ENCODE assay signal across 10 mouse cellular contexts in genomic region chr19:3928779-3929178, GRCm38 (mm10). TPM values are rescaled to one million over a fixed set of nuclear protein-coding genes. Genes with fewer than 3 reads are reported as not detected.
DNase-seq lines count a peak whose midpoint lies in the region; ATAC-seq lines count a peak whose summit lies in the region.
"Had no signal": no experiment of that assay in that cellular context is flagged by ENCODE, and none has a peak within 500 bp of the region (broad histone marks: within the 10 kb centered on the region; RNA-seq: fewer than 3 reads in every experiment).

No protein-coding gene starts in this region.

- no peak for DNase-seq in heart, adult 8-10 months (ENCODE audit: low spot score)
- peak; percentile 76 for DNase-seq in midbrain, embryonic 11.5 days (ENCODE audit: low spot score, missing footprints)
- no peak for DNase-seq in urinary bladder, postnatal 25 days (ENCODE audit: low spot score)
- no peak for DNase-seq in adrenal gland, postnatal 4 days (ENCODE audit: low spot score in 2 of 2)

- no peak overlapping the region for H3K9ac ChIP-seq in heart, embryonic 14.5 days (ENCODE audit: low read length)
- no peak overlapping the region for H3K9ac ChIP-seq in midbrain, embryonic 11.5 days (ENCODE audit: low read length)
- H3K9ac ChIP-seq in midbrain, embryonic 16.5 days (ENCODE audit: low read depth, low read length), result no peak overlapping the region
- no peak overlapping the region for H3K9ac ChIP-seq in intestine, embryonic 16.5 days (ENCODE audit: low read depth, low read length)
- H3K9ac ChIP-seq in stomach, embryonic 15.5 days, result no peak overlapping the region

- H3K36me3 ChIP-seq in heart, embryonic 14.5 days (ENCODE audit: control insufficient read depth, insufficient read depth, low read length), result no peaks in the 10 kb centered on the region
- H3K36me3 ChIP-seq in midbrain, embryonic 11.5 days (ENCODE audit: control insufficient read depth, insufficient read depth, low read length), result no peaks in the 10 kb centered on the region
- no peaks in the 10 kb centered on the region for H3K36me3 ChIP-seq in midbrain, embryonic 16.5 days (ENCODE audit: control insufficient read depth, insufficient read depth, low read length)
- no peaks in the 10 kb centered on the region for H3K36me3 ChIP-seq in intestine, embryonic 16.5 days (ENCODE audit: control insufficient read depth, insufficient read depth, low read length)
- no peaks in the 10 kb centered on the region for H3K36me3 ChIP-seq in stomach, embryonic 15.5 days

- peak overlapping the region; percentile 69 to 78 for H3K27ac ChIP-seq in heart, embryonic 14.5 days (replicated peaks in 1 of 2; ENCODE audit: control insufficient read depth in 1 of 2, insufficient read depth in 1 of 2, low read depth in 2 of 2, low read length in 2 of 2)
- no peak overlapping the region for H3K27ac ChIP-seq in midbrain, embryonic 11.5 days (ENCODE audit: low read depth, low read length)
- no peak overlapping the region for H3K27ac ChIP-seq in midbrain, embryonic 16.5 days (ENCODE audit: low read length)
- H3K27ac ChIP-seq in intestine, embryonic 16.5 days (ENCODE audit: low read length), result peak overlapping the region; percentile 75
- peak overlapping the region; percentile 73 for H3K27ac ChIP-seq in stomach, embryonic 15.5 days

- WGBS in heart, embryonic 14.5 days, result 81% methylated on average over 4 of the region's 4 CpGs
- 77% methylated on average over 4 of the region's 4 CpGs for WGBS in midbrain, embryonic 11.5 days
- 79% methylated on average over 4 of the region's 4 CpGs for WGBS in midbrain, embryonic 16.5 days
- 76% methylated on average over 4 of the region's 4 CpGs for WGBS in intestine, embryonic 16.5 days
- 78% methylated on average over 4 of the region's 4 CpGs for WGBS in stomach, embryonic 15.5 days

- no peaks in the 10 kb centered on the region for H3K27me3 ChIP-seq in heart, embryonic 14.5 days (ENCODE audit: control insufficient read depth, insufficient read depth, low read length)
- no peaks in the 10 kb centered on the region for H3K27me3 ChIP-seq in midbrain, embryonic 11.5 days (ENCODE audit: control insufficient read depth, insufficient read depth, low read length)
- no peaks in the 10 kb centered on the region for H3K27me3 ChIP-seq in midbrain, embryonic 16.5 days (ENCODE audit: control insufficient read depth, insufficient read depth, low read depth, low read length)
- no peaks in the 10 kb centered on the region for H3K27me3 ChIP-seq in intestine, embryonic 16.5 days (replicated peaks; ENCODE audit: control insufficient read depth, insufficient read depth, low read length)
- H3K27me3 ChIP-seq in stomach, embryonic 15.5 days (replicated peaks), result no peaks in the 10 kb centered on the region

- no peak for ATAC-seq in heart, embryonic 14.5 days (ENCODE audit: insufficient number of reproducible peaks, insufficient read depth, low FRiP score, low read depth)
- no peak for ATAC-seq in midbrain, embryonic 11.5 days (ENCODE audit: low FRiP score)
- ATAC-seq in midbrain, embryonic 16.5 days, result no peak
- no peak for ATAC-seq in intestine, embryonic 16.5 days
- ATAC-seq in stomach, embryonic 15.5 days (ENCODE audit: insufficient read depth, low FRiP score, low read depth), result no peak

- H3K4me3 ChIP-seq in heart, embryonic 14.5 days (ENCODE audit: control insufficient read depth in 1 of 2, insufficient read depth in 1 of 2, low read depth in 1 of 2, low read length in 2 of 2), result no peak overlapping the region
- H3K4me3 ChIP-seq in midbrain, embryonic 11.5 days (ENCODE audit: low read depth, low read length), result no peak overlapping the region
- H3K4me3 ChIP-seq in midbrain, embryonic 16.5 days (ENCODE audit: low read depth, low read length), result no peak overlapping the region
- H3K4me3 ChIP-seq in intestine, embryonic 16.5 days (ENCODE audit: low read length), result no peak overlapping the region
- no peak overlapping the region for H3K4me3 ChIP-seq in stomach, embryonic 15.5 days (replicated peaks)
- H3K4me3 ChIP-seq: erythroblast, embryonic 14.5 days had no signal

- peaks cover 29% of the 10 kb centered on the region in 2 experiments for H3K4me1 ChIP-seq in heart, embryonic 14.5 days (ENCODE audit: control insufficient read depth in 2 of 2, insufficient read depth in 2 of 2, low read length in 2 of 2)
- no peaks in the 10 kb centered on the region for H3K4me1 ChIP-seq in midbrain, embryonic 11.5 days (ENCODE audit: control insufficient read depth, insufficient read depth, low read length)
- H3K4me1 ChIP-seq in midbrain, embryonic 16.5 days (ENCODE audit: control insufficient read depth, insufficient read depth, low read length), result peaks cover 2% of the 10 kb centered on the region; the same call in 1 of the 2 replicates
- peaks cover 20% of the 10 kb centered on the region for H3K4me1 ChIP-seq in intestine, embryonic 16.5 days (ENCODE audit: control insufficient read depth, insufficient read depth, low read length)
- peaks cover 25% of the 10 kb centered on the region for H3K4me1 ChIP-seq in stomach, embryonic 15.5 days

- no peak overlapping the region for H3K4me2 ChIP-seq in heart, embryonic 14.5 days (ENCODE audit: low read length)
- no peak overlapping the region for H3K4me2 ChIP-seq in midbrain, embryonic 11.5 days
- H3K4me2 ChIP-seq in midbrain, embryonic 16.5 days (ENCODE audit: low read length), result no peak overlapping the region
- H3K4me2 ChIP-seq in intestine, embryonic 16.5 days (ENCODE audit: low read depth, low read length), result no peak overlapping the region
- H3K4me2 ChIP-seq in stomach, embryonic 15.5 days, result no peak overlapping the region

- H3K9me3 ChIP-seq in heart, embryonic 14.5 days (ENCODE audit: control insufficient read depth, low read length), result no peaks in the 10 kb centered on the region
- no peaks in the 10 kb centered on the region for H3K9me3 ChIP-seq in midbrain, embryonic 11.5 days (ENCODE audit: control insufficient read depth, low read length)
- no peaks in the 10 kb centered on the region for H3K9me3 ChIP-seq in midbrain, embryonic 16.5 days (replicated peaks; ENCODE audit: control insufficient read depth, low read length, poor library complexity, severe bottlenecking)
- H3K9me3 ChIP-seq in intestine, embryonic 16.5 days (ENCODE audit: control insufficient read depth, low read length), result no peaks in the 10 kb centered on the region
- no peaks in the 10 kb centered on the region for H3K9me3 ChIP-seq in stomach, embryonic 15.5 days

RNA-seq across cellular contexts. Expression of gene Aldh3b1, which starts 0.8 kb away (rescaled TPM):
- polyA plus RNA-seq in heart, embryonic 14.5 days (2014; fragmentation: Nextera tagmentation; extraction: Ambion mirVana), result 2.3 and 2.9 TPM in 2 replicates
- 1 to 10 TPM in 3 of 4 experiments, under 1 TPM in 1; 0.76 to 2.2 (median 1.6) TPM for total RNA-seq in heart, adult 8-10 months (2022)
- 0.67 and 0.99 TPM in 2 replicates for polyA plus RNA-seq in midbrain, embryonic 11.5 days (2014; fragmentation: Nextera tagmentation; extraction: Ambion mirVana)
- 1.8 and 2.0 TPM in 2 replicates for polyA plus RNA-seq in midbrain, embryonic 16.5 days (2015; fragmentation: Nextera tagmentation; extraction: Ambion mirVana)
- 4.2 TPM in 2 replicates for polyA plus RNA-seq in intestine, embryonic 16.5 days (2015; fragmentation: Nextera tagmentation; extraction: Ambion mirVana)
- 3.6 and 4.2 TPM in 2 replicates for polyA plus RNA-seq in stomach, embryonic 15.5 days (2015; fragmentation: Nextera tagmentation; extraction: Ambion mirVana)
- 100 to 1,000 TPM; 117 to 121 TPM for total RNA-seq in adrenal gland, postnatal 4 days (2021)
- polyA plus RNA-seq: erythroblast, embryonic 14.5 days had no signal

RNA-seq across cellular contexts. Expression of gene Unc93b1, which starts 6.2 kb away (rescaled TPM):
- 11.2 and 14.5 TPM in 2 replicates for polyA plus RNA-seq in heart, embryonic 14.5 days (2014; fragmentation: Nextera tagmentation; extraction: Ambion mirVana)
- total RNA-seq in heart, adult 8-10 months (2022), result 10 to 100 TPM; 11.1 to 19.2 (median 13.7) TPM
- 5.9 and 7.1 TPM in 2 replicates for polyA plus RNA-seq in midbrain, embryonic 11.5 days (2014; fragmentation: Nextera tagmentation; extraction: Ambion mirVana)
- polyA plus RNA-seq in midbrain, embryonic 16.5 days (2015; fragmentation: Nextera tagmentation; extraction: Ambion mirVana), result 9.7 and 9.9 TPM in 2 replicates
- polyA plus RNA-seq in intestine, embryonic 16.5 days (2015; fragmentation: Nextera tagmentation; extraction: Ambion mirVana), result 27.0 and 29.8 TPM in 2 replicates
- polyA plus RNA-seq in stomach, embryonic 15.5 days (2015; fragmentation: Nextera tagmentation; extraction: Ambion mirVana), result 21.4 and 22.2 TPM in 2 replicates
- total RNA-seq in adrenal gland, postnatal 4 days (2021), result 10 to 100 TPM; 53.9 to 60.7 TPM

RNA-seq across cellular contexts. Expression of gene Ndufs8, which starts 16.2 kb away (rescaled TPM):
- 479 and 507 TPM in 2 replicates for polyA plus RNA-seq in heart, embryonic 14.5 days (2014; fragmentation: Nextera tagmentation; extraction: Ambion mirVana)
- total RNA-seq in heart, adult 8-10 months (2022), result 100 to 1,000 TPM; 481 to 543 (median 507) TPM
- polyA plus RNA-seq in midbrain, embryonic 11.5 days (2014; fragmentation: Nextera tagmentation; extraction: Ambion mirVana), result 209 and 235 TPM in 2 replicates
- polyA plus RNA-seq in midbrain, embryonic 16.5 days (2015; fragmentation: Nextera tagmentation; extraction: Ambion mirVana), result 229 and 245 TPM in 2 replicates
- 412 and 424 TPM in 2 replicates for polyA plus RNA-seq in intestine, embryonic 16.5 days (2015; fragmentation: Nextera tagmentation; extraction: Ambion mirVana)
- polyA plus RNA-seq in stomach, embryonic 15.5 days (2015; fragmentation: Nextera tagmentation; extraction: Ambion mirVana), result 312 and 320 TPM in 2 replicates
- total RNA-seq in adrenal gland, postnatal 4 days (2021), result 100 to 1,000 TPM; 205 to 212 TPM

RNA-seq across cellular contexts. Expression of gene Tcirg1, which starts 21.8 kb away (rescaled TPM):
- 16.1 and 17.1 TPM in 2 replicates for polyA plus RNA-seq in heart, embryonic 14.5 days (2014; fragmentation: Nextera tagmentation; extraction: Ambion mirVana)
- 10 to 100 TPM in 2 of 4 experiments, 1 to 10 TPM in 2; 8.5 to 13.9 (median 9.3) TPM for total RNA-seq in heart, adult 8-10 months (2022)
- 7.7 and 8.9 TPM in 2 replicates for polyA plus RNA-seq in midbrain, embryonic 11.5 days (2014; fragmentation: Nextera tagmentation; extraction: Ambion mirVana)
- 12.5 and 12.6 TPM in 2 replicates for polyA plus RNA-seq in midbrain, embryonic 16.5 days (2015; fragmentation: Nextera tagmentation; extraction: Ambion mirVana)
- polyA plus RNA-seq in intestine, embryonic 16.5 days (2015; fragmentation: Nextera tagmentation; extraction: Ambion mirVana), result 73.3 and 84.5 TPM in 2 replicates
- 34.7 and 42.6 TPM in 2 replicates for polyA plus RNA-seq in stomach, embryonic 15.5 days (2015; fragmentation: Nextera tagmentation; extraction: Ambion mirVana)
- total RNA-seq in adrenal gland, postnatal 4 days (2021), result 10 to 100 TPM; 80.5 to 91.9 TPM

RNA-seq across cellular contexts. Expression of gene Aldh3b3, which starts 29.7 kb away (rescaled TPM):
- not detected in 2 replicates for polyA plus RNA-seq in heart, embryonic 14.5 days (2014; fragmentation: Nextera tagmentation; extraction: Ambion mirVana)
- 1 to 10 TPM in 1 of 4 experiments, under 1 TPM in 3; 0.35 to 1.2 (median 0.55) TPM for total RNA-seq in heart, adult 8-10 months (2022)
- not detected in 2 replicates for polyA plus RNA-seq in midbrain, embryonic 11.5 days (2014; fragmentation: Nextera tagmentation; extraction: Ambion mirVana)
- polyA plus RNA-seq in midbrain, embryonic 16.5 days (2015; fragmentation: Nextera tagmentation; extraction: Ambion mirVana), result not detected in 2 replicates
- not detected in 2 replicates for polyA plus RNA-seq in intestine, embryonic 16.5 days (2015; fragmentation: Nextera tagmentation; extraction: Ambion mirVana)
- polyA plus RNA-seq in stomach, embryonic 15.5 days (2015; fragmentation: Nextera tagmentation; extraction: Ambion mirVana), result 0.06 and 0.12 TPM in 2 replicates
- total RNA-seq in adrenal gland, postnatal 4 days (2021), result under 1 TPM; 0.67 to 0.87 TPM
- total RNA-seq: monocyte, adult 5-6 weeks had no signal
- polyA plus RNA-seq: erythroblast, embryonic 14.5 days had no signal

Comparison
In these comparisons a context has a peak if more than half of its experiments do, and no peak if none do; other contexts are left out.
1. H3K27ac ChIP-seq: peak in heart, embryonic 14.5 days (2 of 2), intestine, embryonic 16.5 days (single experiment) and stomach, embryonic 15.5 days (single experiment); none in midbrain, embryonic 11.5 days (single experiment) and midbrain, embryonic 16.5 days (single experiment).